Mouse (Mus musculus): Measurements from ENCODE around the gene Rilpl1. TPM values are rescaled to one million over a fixed set of nuclear protein-coding genes. Genes with fewer than 3 reads are reported as not detected.
A peak's percentile ranks its signal among the peaks of the same experiment; 100 is the strongest.

Gene Rilpl1
- total RNA-seq, 2 experiments from 2014 or later = 18.2 to 23.4 TPM

- DNase-seq = no peak
Observed at GRCm38 (mm10) chr5:124452494-124453228, 78.5 kb downstream of the Rilpl1 start.

- no peak for DNase-seq
Observed at GRCm38 (mm10) chr5:124450641-124451340, 80.4 kb downstream of the Rilpl1 start.

- DNase-seq = no peak
Observed at GRCm38 (mm10) chr5:124450051-124450450, 81.1 kb downstream of the Rilpl1 start.

GRCm38 (mm10) chr5:124449494-124449893 is 81.7 kb downstream of the Rilpl1 start:
- peak; percentile 50 for DNase-seq

- DNase-seq = peak; percentile 82
Observed at GRCm38 (mm10) chr5:124446301-124446881, 84.8 kb downstream of the Rilpl1 start.

GRCm38 (mm10) chr5:124445621-124446293 is 85.4 kb downstream of the Rilpl1 start:
- DNase-seq = peak; percentile 68

GRCm38 (mm10) chr5:124444661-124445561 is 86.3 kb downstream of the Rilpl1 start:
- DNase-seq = peak; percentile 86

- no peak for DNase-seq
Observed at GRCm38 (mm10) chr5:124444208-124444607, 87.0 kb downstream of the Rilpl1 start.

Other genes starting within 250 kb of the Rilpl1 start
- gene Mphosph9, start 203.4 kb downstream of the Rilpl1 start, total RNA-seq (2021) = 10 to 100 TPM in 1 of 2 experiments, 1 to 10 TPM in 1; 6.1 to 10.1 TPM
- gene 2810006K23Rik, start 203.3 kb downstream of the Rilpl1 start, total RNA-seq (2021) = 10 to 100 TPM; 11.9 to 15.0 TPM
- 100 to 1,000 TPM; 152 to 162 TPM for gene Cdk2ap1, start 168.3 kb downstream of the Rilpl1 start, total RNA-seq (2021)
- 10 to 100 TPM; 71.7 to 90.6 TPM for gene Sbno1, start 105.4 kb downstream of the Rilpl1 start, total RNA-seq (2021)
- gene Kmt5a, start 91.5 kb downstream of the Rilpl1 start, total RNA-seq (2021) = 100 to 1,000 TPM; 105 to 109 TPM
- 10 to 100 TPM; 20.4 to 21.0 TPM for gene Rilpl2, start 53.0 kb downstream of the Rilpl1 start, total RNA-seq (2021)
- 10 to 100 TPM; 16.1 to 18.7 TPM for gene Snrnp35, start 48.3 kb downstream of the Rilpl1 start, total RNA-seq (2021)
- gene Tmed2, start 9.3 kb upstream of the Rilpl1 start, total RNA-seq (2021) = 100 to 1,000 TPM; 212 to 221 TPM
- 10 to 100 TPM; 10.7 to 14.2 TPM for gene Ddx55, start 21.5 kb upstream of the Rilpl1 start, total RNA-seq (2021)
- gene Eif2b1, start 47.7 kb upstream of the Rilpl1 start, total RNA-seq (2021) = 10 to 100 TPM; 42.0 to 49.9 TPM
- 10 to 100 TPM; 35.3 to 36.8 TPM for gene Gtf2h3, start 47.7 kb upstream of the Rilpl1 start, total RNA-seq (2021)
- 10 to 100 TPM; 54.1 to 59.2 TPM for gene Atp6v0a2, start 97.2 kb upstream of the Rilpl1 start, total RNA-seq (2021)
- gene Dnah10, start 193.7 kb upstream of the Rilpl1 start, total RNA-seq (2021) = 1 to 10 TPM in 1 of 2 experiments, under 1 TPM in 1; 0.33 to 1.2 TPM

Measured in adrenal gland, postnatal 10 days (tissue).